8 mouse cellular contexts compared by ENCODE assay signal in genomic region chr16:91548586-91548985, GRCm38 (mm10). TPM values are rescaled to one million over a fixed set of nuclear protein-coding genes. Genes with fewer than 3 reads are reported as not detected.
A peak's percentile ranks its signal among the peaks of the same experiment; 100 is the strongest.
DNase-seq lines count a peak whose midpoint lies in the region; ATAC-seq and TF ChIP-seq lines count a peak whose summit lies in the region.

No protein-coding gene starts in this region.

- no peaks in the 10 kb centered on the region for H3K9me3 ChIP-seq in hindbrain, embryonic 15.5 days

- H3ac ChIP-seq in myocyte (ENCODE audit: control insufficient read depth, insufficient read length), result no peak overlapping the region

- no peak for TF ChIP-seq CTCF in left cerebral cortex, adult 2 months (IDR thresholded peaks at IDR 0.05)

- peak overlapping the region; percentile 16; the same call in 1 of the 2 replicates for H3K9ac ChIP-seq in hindbrain, embryonic 15.5 days

- no peaks in the 10 kb centered on the region for H3K36me3 ChIP-seq in hindbrain, embryonic 15.5 days
- no peaks in the 10 kb centered on the region for H3K36me3 ChIP-seq in myocyte (ENCODE audit: control insufficient read depth, insufficient read depth)

- no peaks in the 10 kb centered on the region for H3K27me3 ChIP-seq in hindbrain, embryonic 15.5 days
- no peaks in the 10 kb centered on the region for H3K27me3 ChIP-seq in myocyte (ENCODE audit: control insufficient read depth, insufficient read depth, insufficient read length)

- peaks cover 20% of the 10 kb centered on the region for H3K4me1 ChIP-seq in brown adipose tissue, adult 24 weeks (ENCODE audit: control insufficient read depth, insufficient read depth, insufficient read length, low read length)
- peaks cover 36% of the 10 kb centered on the region for H3K4me1 ChIP-seq in hindbrain, embryonic 15.5 days (replicated peaks)

- 35% methylated on average over 5 of the region's 5 CpGs for WGBS in hindbrain, embryonic 15.5 days

- no peak for TF ChIP-seq POLR2A in myocyte (IDR thresholded peaks at IDR 0.05; ENCODE audit: insufficient read length, low read depth)

- no peak for ATAC-seq in hindbrain, embryonic 15.5 days (ENCODE audit: low FRiP score, low read depth)

- DNase-seq in left cerebral cortex, adult 2 months (ENCODE audit: extremely low spot score in 1 of 2, low spot score in 2 of 2), result no peak
- DNase-seq in left cerebral cortex, postnatal 25 days (ENCODE audit: low spot score in 2 of 2), result no peak
- DNase-seq in spleen, adult 12 weeks (ENCODE audit: low spot score), result no peak
- DNase-seq in retina, embryonic 14.5 days (ENCODE audit: low spot score), result no peak
- DNase-seq in gastrocnemius, postnatal 25 days, result no peak

- H3K4me3 ChIP-seq in left cerebral cortex, adult 2 months, result peak overlapping the region; percentile 96
- peak overlapping the region; percentile 39 for H3K4me3 ChIP-seq in brown adipose tissue, adult 24 weeks (ENCODE audit: insufficient read depth, low read depth, low read length)
- H3K4me3 ChIP-seq in hindbrain, embryonic 15.5 days, result peak overlapping the region; percentile 30
- peak overlapping the region; percentile 62 for H3K4me3 ChIP-seq in myocyte

- H3K27ac ChIP-seq in left cerebral cortex, adult 2 months, result no peak overlapping the region
- no peak overlapping the region for H3K27ac ChIP-seq in brown adipose tissue, adult 24 weeks (replicated peaks; ENCODE audit: low read depth, low read length)
- no peak overlapping the region for H3K27ac ChIP-seq in hindbrain, embryonic 15.5 days (replicated peaks)

- peaks cover 22% of the 10 kb centered on the region for H3K79me2 ChIP-seq in myocyte (ENCODE audit: control insufficient read depth, insufficient read depth)

- intact Hi-C loops in left cerebral cortex, adult 2 months (cut with DNase I), result no loop called here
- intact Hi-C loops in left cerebral cortex, postnatal 25 days (cut with DNase I), result loop anchor here (5.0 kb wide), 1 partner anchor 36 kb away; no protein-coding TSS in a partner anchor

- peak overlapping the region; percentile 72 for H3K4me2 ChIP-seq in hindbrain, embryonic 15.5 days
- peak overlapping the region; percentile 92 for H3K4me2 ChIP-seq in myocyte (ENCODE audit: low read depth)

TF ChIP-seq in myocyte, 11 proteins besides CTCF, POLR2A, EP300 and RAD21:
- TF ChIP-seq CEBPB (IDR thresholded peaks at IDR 0.05; ENCODE audit: insufficient read depth, poor library complexity, severe bottlenecking), result no peak
- no peak for TF ChIP-seq MAX (IDR thresholded peaks at IDR 0.05; ENCODE audit: low read depth)
- no peak for TF ChIP-seq TCF3 (IDR thresholded peaks at IDR 0.05; ENCODE audit: insufficient read length, low read depth)
- no peak for TF ChIP-seq MYOD1 (IDR thresholded peaks at IDR 0.05; ENCODE audit: control insufficient read depth in 1 of 3, insufficient read length in 2 of 3, low read depth in 2 of 3)
- no peak for TF ChIP-seq E2F4 (IDR thresholded peaks at IDR 0.05; ENCODE audit: insufficient read depth)
- no peak for TF ChIP-seq REST (IDR thresholded peaks at IDR 0.05; ENCODE audit: insufficient read depth, insufficient read length)
- no peak for TF ChIP-seq TCF12 (IDR thresholded peaks at IDR 0.05; ENCODE audit: insufficient read depth, poor library complexity, severe bottlenecking)
- TF ChIP-seq USF1 (IDR thresholded peaks at IDR 0.05; ENCODE audit: low read depth), result no peak

RNA-seq across cellular contexts. Expression of gene Ifngr2, which starts 1.7 kb away (rescaled TPM):
- 10 to 100 TPM; 30.0 to 32.7 TPM for total RNA-seq in left cerebral cortex, adult 2 months (2021)
- 10 to 100 TPM; 43.3 to 46.9 TPM for total RNA-seq in left cerebral cortex, postnatal 25 days (2021)
- polyA plus RNA-seq in brown adipose tissue, adult 24 weeks (2012; ENCODE audit: insufficient read depth, insufficient read length, missing spikeins), result 15.4 and 22.0 TPM in 2 replicates
- 105 and 106 TPM in 2 replicates for polyA plus RNA-seq in hindbrain, embryonic 15.5 days (2015; fragmentation: Nextera tagmentation; extraction: Ambion mirVana)
- polyA plus RNA-seq in myocyte (2012; fragmentation: generic; extraction: Trizol), result 18.7 TPM
- 10 to 100 TPM; 50.5 to 71.4 TPM for total RNA-seq in gastrocnemius, postnatal 25 days (2021)

RNA-seq across cellular contexts. Expression of gene Tmem50b, which starts 49.0 kb away (rescaled TPM):
- total RNA-seq in left cerebral cortex, adult 2 months (2021), result 10 to 100 TPM; 84.1 to 88.0 TPM
- 10 to 100 TPM; 96.1 to 98.9 TPM for total RNA-seq in left cerebral cortex, postnatal 25 days (2021)
- polyA plus RNA-seq in brown adipose tissue, adult 24 weeks (2012; ENCODE audit: insufficient read depth, insufficient read length, missing spikeins), result 71.4 and 79.6 TPM in 2 replicates
- polyA plus RNA-seq in hindbrain, embryonic 15.5 days (2015; fragmentation: Nextera tagmentation; extraction: Ambion mirVana), result 99.3 and 105 TPM in 2 replicates
- polyA plus RNA-seq in myocyte (2012; fragmentation: generic; extraction: Trizol), result 11.4 TPM
- 10 to 100 TPM; 18.2 to 18.5 TPM for total RNA-seq in gastrocnemius, postnatal 25 days (2021)

Comparison
In these comparisons a context has a peak if more than half of its experiments do, and no peak if none do; other contexts are left out.
1. H3K4me3 ChIP-seq: peak in every context shown above with its lines; median percentile 96 in left cerebral cortex, adult 2 months; 62 in myocyte; 39 in brown adipose tissue, adult 24 weeks; 30 in hindbrain, embryonic 15.5 days.
2. RNA of gene Tmem50b, which starts 49.0 kb away (total RNA-seq): 96.1 to 98.9 TPM in left cerebral cortex, postnatal 25 days and 84.1 to 88.0 TPM in left cerebral cortex, adult 2 months; 18.2 to 18.5 TPM in gastrocnemius, postnatal 25 days; every median in the first group is over 4 times any median in the second.